Mouse (Mus musculus) spleen, embryonic (tissue): ENCODE measurements around the gene Thsd4.

Experiments
- CTCF ChIA-PET: fragments of 350-600 bp; sonication (Branson Sonifier 250); formaldehyde crosslinking; loops from one replicate; lab custom pipeline; 2022; lab: Charles Lee

The Thsd4 gene

DNA sequence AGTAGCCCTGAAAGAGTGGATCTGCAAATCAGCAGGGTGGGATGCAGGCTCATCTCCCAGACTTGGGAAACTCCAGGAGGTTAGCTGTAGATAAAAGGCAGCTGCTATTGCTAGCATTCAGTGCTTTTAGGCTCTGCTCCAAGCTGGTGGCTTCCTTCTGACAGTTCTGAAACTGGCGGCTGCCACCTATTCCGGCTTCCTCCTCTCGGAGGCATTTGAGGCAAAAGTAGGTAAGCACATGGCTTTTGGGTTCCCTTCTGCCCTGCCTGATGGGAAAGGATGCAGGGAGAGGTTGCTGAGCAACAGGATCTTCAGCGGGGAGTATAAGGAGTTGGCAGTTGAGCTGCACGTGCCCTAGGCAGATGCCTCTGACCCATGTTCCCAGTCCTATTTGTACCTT, 65.2 kb downstream of the Thsd4 start:
- CTCF ChIA-PET, result no interaction called here

DNA sequence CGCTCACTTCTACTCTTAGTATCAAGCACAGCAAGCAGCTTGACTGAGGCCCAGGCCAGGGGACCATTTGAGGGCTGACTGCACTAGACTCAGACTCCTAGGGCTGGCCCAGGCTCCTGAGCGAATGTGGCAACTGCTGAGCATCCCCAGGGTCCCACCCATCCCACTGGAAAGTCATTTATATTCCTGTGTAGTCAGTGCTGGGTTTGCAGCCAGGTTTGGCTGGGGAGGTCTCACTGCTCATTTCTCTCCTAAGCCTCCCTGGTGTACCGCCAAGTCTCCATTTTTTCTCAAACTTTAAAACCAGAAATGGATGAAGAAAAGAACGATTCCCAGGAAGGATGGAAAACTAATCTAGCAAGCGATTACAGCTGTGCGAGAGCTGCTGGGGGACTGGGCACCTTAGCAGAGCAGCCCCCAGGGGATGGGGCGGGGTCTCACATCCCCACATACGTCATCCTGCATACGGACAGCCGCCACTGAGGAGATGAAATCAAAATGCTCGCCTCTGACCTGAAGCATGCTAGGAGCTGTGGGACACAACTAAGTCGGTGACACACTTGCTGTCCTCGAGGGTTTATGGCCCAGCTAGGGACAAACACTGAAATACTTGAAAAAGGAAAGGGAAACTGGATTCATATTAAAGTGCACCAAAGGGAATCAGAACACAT, 67.3 kb downstream of the Thsd4 start:
- CTCF ChIA-PET, result no interaction called here

DNA sequence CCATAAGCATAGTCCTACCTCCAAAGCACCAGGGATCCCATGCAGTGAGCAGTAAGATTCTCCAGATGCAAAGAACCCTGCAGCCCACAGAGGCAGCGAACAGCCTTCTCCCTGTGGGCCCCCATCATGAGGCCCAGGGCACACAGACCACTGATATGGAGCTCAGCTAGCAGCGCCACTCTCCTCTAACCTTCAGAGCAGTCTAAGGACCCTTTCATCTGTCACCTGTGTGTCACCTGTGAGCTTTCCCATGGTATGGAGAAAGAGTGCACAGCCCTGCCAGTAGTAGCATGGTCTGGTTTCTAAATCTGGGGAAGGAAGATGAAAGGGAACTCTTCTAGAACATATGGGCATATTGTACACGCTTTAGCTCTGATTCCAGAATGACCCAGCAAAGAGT, 72.3 kb downstream of the Thsd4 start:
- CTCF ChIA-PET, result no interaction called here

DNA sequence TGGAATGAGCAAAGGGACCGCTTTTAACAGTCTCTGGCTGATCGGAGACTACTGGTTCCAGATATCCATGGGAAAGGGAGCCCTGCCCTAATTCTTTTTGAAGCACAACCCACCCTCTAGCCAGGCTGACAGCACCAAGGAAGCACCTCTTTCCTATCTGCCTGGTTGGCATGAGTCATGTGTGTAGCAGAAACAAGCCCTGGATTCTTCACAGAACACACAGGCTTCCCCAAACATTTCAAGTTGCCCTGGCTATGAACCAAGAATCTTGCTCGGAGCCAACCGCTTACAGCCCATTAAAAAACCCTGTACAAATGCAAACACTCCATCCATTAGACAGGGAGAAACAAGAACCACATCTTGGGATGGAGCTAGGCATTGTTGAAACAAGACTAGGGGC, 76.0 kb downstream of the Thsd4 start:
- CTCF ChIA-PET, result no interaction called here

DNA sequence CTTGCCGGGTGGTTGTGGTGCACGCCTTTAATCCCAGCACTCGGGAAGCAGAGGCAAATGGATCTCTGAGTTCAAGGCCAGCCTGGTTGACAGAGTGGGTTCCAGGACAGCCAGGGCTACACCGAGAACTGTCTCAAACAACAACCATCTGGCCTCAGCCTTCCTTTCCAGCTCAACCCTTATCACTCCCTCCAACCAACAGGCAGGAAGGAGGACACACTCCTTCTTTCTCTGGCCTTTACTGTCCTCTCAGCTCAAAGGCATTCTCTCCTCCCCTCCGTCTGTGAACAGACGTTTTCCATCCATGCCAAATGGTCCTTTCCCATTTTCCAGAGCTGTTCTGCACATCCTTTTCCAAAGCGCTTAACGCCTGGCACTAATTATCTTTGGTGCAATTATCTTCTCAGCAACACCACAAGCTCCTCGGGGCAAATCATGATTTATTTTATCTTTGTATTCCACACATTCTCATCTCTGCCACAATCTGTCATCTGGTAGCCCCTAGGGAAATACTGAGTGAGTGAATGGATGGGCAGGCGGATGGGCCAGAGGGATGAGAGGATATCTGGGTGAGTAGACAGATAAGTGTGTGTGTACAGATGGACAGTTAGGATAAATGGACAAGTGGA, 80.5 kb downstream of the Thsd4 start:
- CTCF ChIA-PET, result no interaction called here

DNA sequence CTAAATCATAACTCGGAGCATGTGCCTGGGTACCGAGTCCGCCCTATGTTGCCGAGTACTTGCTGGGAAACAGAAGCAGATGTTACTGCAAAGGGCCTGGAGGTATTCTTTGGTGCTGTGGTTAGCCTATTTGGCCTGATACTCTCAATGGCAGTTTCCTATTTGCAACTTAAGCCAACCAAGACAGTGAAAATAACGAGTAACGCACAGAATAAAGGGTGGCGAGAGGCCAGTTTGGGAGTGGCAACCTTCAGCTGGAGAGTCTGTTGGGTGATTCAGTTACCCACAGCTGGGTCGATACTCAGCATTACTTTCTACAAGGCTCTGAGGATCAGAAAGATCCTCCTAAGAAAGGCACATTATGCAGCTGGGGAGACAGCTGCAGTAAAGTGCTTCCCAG, 81.3 kb downstream of the Thsd4 start:
- CTCF ChIA-PET, result no interaction called here

DNA sequence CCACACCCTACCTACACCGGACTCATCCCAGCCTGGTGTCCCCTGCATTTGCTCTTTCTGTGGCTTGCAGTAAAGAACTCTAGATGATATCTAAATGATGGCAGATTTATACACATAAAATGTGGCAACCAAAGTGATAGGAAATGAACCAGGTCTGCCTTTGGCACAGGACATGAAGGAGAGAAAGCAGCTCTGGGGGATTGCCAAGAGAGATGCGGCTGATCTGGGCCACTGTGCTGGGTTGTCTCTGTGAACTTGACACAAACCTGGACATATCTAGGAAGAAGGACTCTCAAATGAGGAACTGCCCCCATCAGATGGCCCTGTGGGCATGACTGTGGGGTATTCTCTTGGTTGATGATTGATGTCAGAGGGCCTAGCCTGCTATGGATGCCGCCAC, 85.6 kb downstream of the Thsd4 start:
- CTCF ChIA-PET, result no interaction called here

DNA sequence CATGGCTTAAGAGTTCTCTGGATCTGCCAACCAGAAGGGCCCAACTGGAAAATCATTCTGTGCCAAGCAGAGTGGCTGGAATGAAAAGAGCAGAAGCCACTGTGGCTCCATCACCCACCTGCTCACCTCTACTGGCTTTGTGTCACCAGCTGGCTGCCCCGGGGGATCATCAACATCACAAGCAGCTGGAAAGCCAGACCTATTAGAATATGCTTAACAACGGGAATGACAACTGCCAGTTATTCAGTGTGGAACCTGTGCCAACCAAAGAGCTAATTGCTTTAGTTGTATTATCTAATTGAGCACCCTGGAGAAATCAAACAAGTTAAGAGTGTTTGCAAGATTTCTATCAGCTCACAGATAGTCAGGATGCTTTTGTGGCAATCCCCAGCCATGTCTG, 87.8 kb downstream of the Thsd4 start:
- CTCF ChIA-PET, result no interaction called here

DNA sequence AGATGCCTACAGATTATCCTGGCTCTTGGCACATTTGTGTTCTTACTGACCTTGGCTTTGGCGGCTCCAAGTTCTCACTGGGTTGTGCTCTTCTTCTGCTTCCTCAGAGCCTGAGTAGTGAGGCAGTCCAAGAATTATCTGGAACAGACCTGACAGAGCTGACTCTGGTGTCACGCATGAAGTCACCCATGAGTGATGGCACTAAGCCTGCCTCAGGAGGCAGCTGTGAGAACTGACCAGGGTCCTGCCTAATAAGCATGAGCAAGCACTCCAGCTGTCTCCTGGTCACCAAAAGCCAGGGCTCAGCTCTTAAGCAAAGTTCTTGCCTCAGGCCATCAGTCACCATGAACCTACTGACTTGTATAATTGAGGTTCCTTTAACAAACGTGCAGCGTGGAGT, 89.9 kb downstream of the Thsd4 start:
- CTCF ChIA-PET, result no interaction called here

DNA sequence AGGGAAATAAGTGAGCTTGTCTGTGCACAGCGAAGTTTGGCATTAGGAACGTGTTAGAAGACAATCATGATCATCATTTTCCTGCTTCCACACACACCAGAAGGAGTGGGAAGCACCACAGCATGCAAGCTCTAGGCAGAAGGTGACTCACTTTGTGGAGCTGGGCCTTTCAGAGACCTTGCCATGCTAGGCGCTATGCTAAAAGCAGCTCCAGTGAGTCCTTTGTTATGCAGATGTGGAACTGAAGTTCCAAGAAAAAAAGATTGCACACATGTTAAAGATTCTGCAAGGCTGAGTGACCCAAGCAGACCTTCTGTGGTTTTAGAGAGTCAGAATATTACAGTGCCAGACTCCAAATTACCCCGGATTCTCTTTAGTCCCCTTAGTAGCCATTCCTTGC, 91.8 kb downstream of the Thsd4 start:
- CTCF ChIA-PET, result no interaction called here

DNA sequence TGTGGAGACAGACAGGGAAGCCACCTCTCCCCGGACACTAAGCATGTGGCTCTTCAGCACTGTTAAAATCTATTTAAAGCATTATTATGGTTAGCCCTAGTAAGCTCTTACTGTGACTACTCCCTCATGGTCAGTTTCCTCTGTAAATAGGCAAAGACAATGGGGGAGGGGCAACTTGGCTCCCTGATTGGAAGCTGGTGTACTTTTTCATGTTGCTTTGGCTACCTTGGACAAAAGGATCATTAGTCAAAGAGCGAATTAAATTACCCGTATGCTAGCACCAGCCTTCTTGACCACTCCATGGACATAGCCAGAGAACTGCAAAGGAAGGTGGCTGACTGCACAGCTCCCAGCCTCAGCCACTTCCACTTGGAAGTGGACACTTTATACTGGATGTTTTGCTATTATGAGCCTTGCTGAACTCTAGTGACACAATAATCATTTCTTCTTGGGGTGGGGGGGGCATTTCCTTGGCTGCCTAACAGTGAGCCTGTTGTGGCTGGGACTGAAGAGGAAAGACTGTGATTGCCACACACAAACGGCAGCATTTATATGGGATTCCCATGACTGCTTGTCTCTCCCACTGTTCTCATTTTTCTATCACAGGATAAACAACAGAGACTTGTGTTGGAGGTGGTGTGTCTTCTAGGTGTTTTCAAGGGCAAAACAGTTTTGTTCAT, 107.6 kb downstream of the Thsd4 start:
- CTCF ChIA-PET, result no interaction called here

DNA sequence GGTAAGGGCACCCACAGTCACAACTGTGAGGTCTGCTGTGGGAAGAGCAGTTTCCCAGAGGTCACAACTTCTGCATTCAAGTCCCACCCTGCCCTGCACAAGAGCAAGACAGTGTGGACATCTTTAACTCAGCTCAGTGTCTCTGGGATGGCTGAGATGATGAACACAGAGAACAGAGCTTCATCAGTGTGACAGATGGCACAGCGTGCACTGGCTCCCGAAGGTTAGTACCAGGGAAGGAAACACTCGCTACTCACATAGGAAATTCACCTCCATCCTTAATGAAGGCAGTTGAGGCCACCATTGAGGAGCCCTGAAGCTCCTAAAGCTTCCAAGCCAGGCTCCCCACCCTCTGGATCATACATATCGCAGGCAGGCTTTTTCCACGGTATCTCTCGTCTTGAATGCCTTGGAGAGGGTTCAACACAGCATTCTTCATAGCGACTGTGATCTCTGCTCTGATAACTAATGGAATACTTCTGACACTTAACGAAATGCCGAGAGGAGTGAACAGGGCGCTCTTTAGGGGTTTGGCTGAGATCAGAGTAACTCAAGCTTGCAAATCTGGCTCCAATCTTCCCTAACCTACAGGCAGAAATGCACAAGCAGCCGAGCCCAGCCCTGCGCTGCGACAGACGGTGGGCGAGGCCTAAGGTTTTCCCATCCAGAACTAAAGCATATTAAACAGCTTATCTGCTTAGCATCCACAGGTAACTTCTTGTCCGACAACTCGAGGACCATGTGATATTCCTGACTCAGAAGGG, 110.8 kb downstream of the Thsd4 start:
- CTCF ChIA-PET, result no interaction called here

DNA sequence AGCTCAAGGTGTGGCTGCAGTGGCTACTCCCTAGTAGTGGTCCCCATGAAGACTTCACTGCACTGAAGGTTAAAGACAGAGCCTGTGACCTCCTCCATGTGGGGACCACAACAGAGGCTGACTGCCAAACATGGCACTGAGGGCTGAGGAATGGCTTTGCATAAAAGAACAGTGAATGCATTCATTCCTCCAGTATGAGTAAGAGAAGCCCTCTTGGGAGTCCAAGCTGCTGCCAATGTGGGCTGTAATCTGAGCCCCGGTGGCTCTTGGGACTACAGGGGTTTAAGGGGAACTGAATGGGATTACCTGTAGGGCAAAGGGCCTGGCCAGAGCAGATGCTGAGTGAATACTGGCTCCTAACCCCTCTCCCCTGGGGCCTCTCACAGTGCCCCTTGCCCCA, 114.5 kb downstream of the Thsd4 start:
- CTCF ChIA-PET, result no interaction called here

DNA sequence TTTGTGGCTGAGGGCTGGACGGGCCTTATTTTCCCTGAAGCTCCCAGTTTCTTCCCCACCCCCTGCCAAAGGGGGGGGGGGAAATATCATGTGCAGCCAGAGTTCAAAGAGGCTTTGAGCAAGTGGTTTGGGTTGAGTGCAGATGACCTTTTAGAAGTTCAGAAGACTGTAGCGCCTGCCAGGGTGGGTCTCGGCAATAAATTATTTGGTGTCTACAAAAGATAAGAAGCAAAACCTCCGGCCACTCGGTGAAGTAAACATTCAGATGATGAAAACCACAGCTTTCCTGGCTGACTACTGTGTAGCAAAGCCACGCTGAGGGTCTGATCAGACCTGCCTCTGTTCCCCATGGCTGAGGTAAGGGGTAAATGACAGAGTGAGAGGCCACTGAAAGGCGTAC, 116.1 kb downstream of the Thsd4 start:
- CTCF ChIA-PET, result no interaction called here

DNA sequence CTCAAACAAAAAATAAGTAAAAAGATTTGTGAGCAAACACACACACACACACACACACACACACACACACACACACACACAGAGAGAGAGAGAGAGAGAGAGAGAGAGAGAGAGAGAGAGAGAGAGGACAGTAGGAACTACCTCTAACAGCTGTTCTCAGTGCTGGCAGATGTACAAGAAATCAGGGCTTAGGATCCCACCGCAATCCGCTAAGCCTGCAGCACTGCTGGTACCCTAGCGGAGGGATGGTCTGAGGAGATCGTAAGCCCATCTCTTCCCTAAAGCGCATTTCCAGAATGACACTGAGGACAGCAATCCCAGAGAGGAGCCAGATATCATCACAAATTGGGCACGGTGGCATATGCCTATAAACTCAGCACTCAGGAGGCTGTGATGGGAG, 119.2 kb downstream of the Thsd4 start:
- CTCF ChIA-PET, result no interaction called here

DNA sequence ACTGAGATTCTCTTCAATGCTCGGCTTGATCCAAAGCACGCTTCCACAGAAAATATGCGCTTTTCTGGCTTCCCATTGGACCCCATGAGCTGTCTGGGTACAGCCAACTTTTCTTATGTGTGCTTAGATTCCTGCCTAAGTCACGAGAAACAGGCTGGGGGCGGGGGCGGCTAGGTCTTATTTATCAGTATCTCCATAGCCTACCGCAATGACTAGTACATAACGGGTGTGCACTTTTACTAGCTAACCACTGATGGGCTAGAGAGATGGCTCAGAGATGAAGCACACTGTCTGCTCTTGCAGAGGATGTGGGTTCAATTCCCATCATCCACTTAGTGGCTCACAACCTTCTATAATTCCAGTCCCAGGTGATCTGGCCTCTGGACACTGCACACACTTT, 121.8 kb downstream of the Thsd4 start:
- CTCF ChIA-PET, result no interaction called here

DNA sequence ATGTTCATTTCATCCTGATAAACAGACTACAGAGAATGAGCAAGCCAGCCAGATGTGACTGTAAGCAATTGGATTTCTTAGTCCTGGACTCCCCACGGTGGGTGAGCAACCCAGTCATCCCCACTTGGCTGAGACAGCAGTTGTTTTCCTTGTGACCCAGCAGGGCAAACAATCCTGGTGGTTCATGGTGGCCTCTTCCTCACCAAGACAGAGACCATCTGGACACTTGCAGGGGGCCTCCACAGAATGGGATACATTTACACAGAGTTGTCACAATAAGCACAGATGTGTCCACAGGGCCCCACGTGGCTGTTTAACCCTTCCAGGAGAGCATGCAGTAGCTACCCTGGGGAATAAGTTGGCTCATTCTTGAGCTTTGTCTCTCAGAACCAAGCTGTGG, 123.8 kb downstream of the Thsd4 start:
- CTCF ChIA-PET, result no interaction called here

DNA sequence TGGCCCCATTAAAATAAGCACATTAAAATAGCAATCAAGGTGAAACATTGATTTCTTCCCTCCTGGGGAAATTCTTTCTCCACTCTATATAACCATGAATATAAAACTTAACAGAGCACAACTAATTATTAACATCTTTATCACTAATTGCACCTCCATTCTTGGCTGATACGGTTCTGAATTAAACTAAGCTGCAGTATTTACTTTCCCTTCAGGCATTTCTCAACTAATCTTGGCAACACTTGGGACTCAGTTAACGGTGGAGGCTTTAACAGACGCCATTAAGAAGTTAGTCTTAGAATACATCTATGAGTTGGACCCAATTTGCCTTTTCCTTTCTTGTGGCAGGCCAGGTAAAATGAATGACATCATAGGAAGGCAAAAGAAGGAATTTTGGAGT, 125.8 kb downstream of the Thsd4 start:
- CTCF ChIA-PET, result interaction anchor here (0.6 kb wide), 1 partner anchor 151 kb away, joined by 4 read pairs; no protein-coding TSS in a partner anchor

DNA sequence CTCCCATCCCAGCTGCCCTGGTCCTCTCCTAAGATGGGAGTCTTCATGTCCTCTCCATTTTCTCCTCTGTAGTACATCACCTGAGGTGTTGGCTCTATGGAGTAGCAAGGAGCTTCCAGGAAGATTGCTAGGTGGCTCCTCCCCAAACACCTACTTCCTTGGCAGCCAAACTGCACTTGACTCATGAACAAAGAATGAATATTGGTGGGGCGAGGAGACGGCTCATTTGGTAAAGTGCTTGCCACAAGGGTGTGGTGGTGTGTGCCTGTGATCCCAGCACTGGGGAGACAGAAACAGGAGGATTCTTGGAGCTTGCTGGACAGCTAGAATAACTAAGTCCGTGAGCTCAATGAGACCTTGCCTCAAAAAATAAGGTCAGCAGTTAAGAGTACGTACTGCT, 128.9 kb downstream of the Thsd4 start:
- CTCF ChIA-PET, result no interaction called here

DNA sequence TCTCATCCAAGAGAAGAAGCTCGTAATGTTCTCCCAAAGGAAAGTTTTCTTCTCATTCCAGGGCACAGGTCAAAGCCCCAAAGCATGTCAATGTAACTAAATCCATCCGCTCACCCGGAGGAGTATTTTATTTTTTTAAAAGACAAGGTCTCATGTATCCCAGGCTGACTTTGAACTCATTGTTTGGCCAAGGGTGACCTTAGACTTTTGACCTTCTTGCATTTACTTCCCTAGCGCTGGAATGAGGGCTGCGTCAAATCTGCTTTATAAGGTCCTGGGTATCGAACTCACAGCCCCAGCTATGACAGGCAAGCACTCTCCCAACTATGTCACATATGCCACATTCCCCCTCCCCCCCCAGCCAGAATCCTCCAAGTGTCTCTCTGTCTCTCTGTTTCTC, 137.1 kb downstream of the Thsd4 start:
- CTCF ChIA-PET, result no interaction called here

DNA sequence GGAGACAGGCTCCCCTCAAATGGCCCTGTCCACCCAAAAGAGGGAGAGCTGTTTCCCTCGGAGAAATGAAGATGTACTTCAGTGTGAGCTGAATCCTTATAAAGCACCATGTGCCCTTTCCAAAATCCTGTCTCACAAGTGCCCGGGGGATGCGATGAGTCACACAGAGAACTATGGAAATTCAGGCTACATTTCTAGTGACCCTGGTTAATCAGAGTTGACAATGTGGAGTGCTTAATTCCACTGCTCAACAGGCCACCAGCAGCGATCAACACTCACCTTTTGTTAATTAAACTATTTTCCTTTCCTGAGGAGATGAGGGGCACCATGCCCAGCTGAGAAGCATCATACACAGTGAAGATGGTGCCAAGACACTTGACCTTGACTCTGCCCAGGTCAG, 138.9 kb downstream of the Thsd4 start:
- CTCF ChIA-PET, result no interaction called here

DNA sequence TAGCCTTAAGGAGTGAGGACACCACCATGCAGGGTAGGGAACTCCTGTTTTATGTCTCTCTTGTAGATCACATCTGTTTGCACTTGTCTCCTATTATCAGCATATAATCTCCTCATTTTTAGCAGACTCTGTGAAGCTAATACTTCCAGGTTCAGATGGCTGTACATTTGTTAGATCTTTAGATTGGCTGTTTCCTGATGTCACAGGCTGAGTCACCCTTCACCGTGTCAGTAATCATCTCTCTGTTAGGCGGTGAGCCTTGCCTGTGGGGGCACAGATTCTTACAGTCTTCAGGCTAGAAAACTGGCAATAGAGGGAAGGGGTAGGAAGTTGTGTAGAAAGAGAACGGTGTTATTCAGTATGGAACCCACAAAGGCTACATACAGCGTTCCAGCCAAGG, 139.3 kb downstream of the Thsd4 start:
- CTCF ChIA-PET, result no interaction called here

DNA sequence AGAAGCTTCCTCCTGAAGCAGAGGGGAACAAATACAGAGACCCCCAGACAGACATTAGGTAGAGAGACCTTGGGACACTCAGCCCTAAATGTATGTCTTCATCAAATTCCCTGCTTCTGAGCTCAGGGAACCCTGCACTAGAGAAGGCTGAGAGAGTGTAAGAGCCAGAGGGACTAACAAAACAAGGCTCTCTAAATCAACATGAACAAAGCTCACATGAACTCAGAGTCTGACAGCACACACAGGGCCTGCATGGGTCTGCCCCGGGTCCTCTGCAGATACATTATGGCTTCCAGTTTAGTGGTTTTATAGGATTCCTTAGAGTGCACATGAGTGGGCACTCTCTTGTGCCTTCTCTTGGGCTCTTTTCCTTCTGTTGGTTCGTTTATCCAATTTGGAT, 140.8 kb downstream of the Thsd4 start:
- CTCF ChIA-PET, result no interaction called here
